Mouse (Mus musculus) limb, embryonic 15.5 days (tissue): ENCODE results near the gene Dgke. TPM values are rescaled to one million over a fixed set of nuclear protein-coding genes. Genes with fewer than 3 reads are reported as not detected.
A peak's percentile ranks its signal among the peaks of the same experiment; 100 is the strongest.
"Not testable (repeated sequence)": the region's sequence is repeated elsewhere in the genome, so short reads cannot be mapped to it uniquely, and the experiment has no call there.

ENCODE experiments used
- ATAC-seq: fragments of 200-750 bp; cut with Nextera tagmentation; 2 replicates; pipeline ENCODE4 v1.8.0; 2017; ENCODE audit warnings: low read depth, moderate TSS enrichment; ENCODE audit not compliant: insufficient number of reproducible peaks, low FRiP score, low TSS enrichment
- H3K27ac ChIP-seq: fragments of 300-500 bp; sonication (generic); 2 replicates; pipeline ENCODE4 v1.5.1; 2015; ENCODE audit warnings: moderate library complexity, mild to moderate bottlenecking, inconsistent platforms
- H3K27me3 ChIP-seq: fragments of 300-500 bp; sonication (generic); 2 replicates; pipeline ENCODE4 v1.6.1; 2015; ENCODE audit warnings: inconsistent platforms
- H3K36me3 ChIP-seq: fragments of 300-500 bp; sonication (generic); 2 replicates; pipeline ENCODE4 v1.6.1; 2015; ENCODE audit warnings: inconsistent platforms
- H3K4me1 ChIP-seq: fragments of 300-500 bp; sonication (generic); 2 replicates; pipeline ENCODE4 v1.6.1; 2015; ENCODE audit warnings: inconsistent platforms
- H3K4me2 ChIP-seq: fragments of 300-500 bp; sonication (generic); 2 replicates; pipeline ENCODE4 v1.6.1; 2015; ENCODE audit warnings: mild to moderate bottlenecking, inconsistent platforms
- H3K4me3 ChIP-seq: fragments of 300-500 bp; sonication (generic); 2 replicates; pipeline ENCODE4 v1.5.1; 2015; ENCODE audit warnings: mild to moderate bottlenecking, inconsistent platforms
- H3K9ac ChIP-seq: fragments of 300-500 bp; sonication (generic); 2 replicates; pipeline ENCODE4 v1.6.1; 2015; ENCODE audit warnings: inconsistent platforms
- H3K9me3 ChIP-seq: fragments of 300-500 bp; sonication (generic); 2 replicates; pipeline ENCODE4 v1.6.1; 2016; ENCODE audit warnings: inconsistent platforms
- WGBS: fragments of 180-500 bp; shearing (Covaris S2); methylation state at CpG from one replicate; pipeline ENCODE4 v1.1.7; 2015; 5-methylcytosine and 5-hydroxymethylcytosine counted together
- polyA plus RNA-seq: library from polyadenylated mRNA; unstranded; fragments of >200 nt; fragmentation: Nextera tagmentation; extraction: Ambion mirVana; gene quantifications from 2 replicates; pipeline ENCODE4 v1.2.1, GENCODE M21; 2015

The Dgke gene
- polyA plus RNA-seq, 1 experiment from 2014 or later, result 3.7 TPM

DNA sequence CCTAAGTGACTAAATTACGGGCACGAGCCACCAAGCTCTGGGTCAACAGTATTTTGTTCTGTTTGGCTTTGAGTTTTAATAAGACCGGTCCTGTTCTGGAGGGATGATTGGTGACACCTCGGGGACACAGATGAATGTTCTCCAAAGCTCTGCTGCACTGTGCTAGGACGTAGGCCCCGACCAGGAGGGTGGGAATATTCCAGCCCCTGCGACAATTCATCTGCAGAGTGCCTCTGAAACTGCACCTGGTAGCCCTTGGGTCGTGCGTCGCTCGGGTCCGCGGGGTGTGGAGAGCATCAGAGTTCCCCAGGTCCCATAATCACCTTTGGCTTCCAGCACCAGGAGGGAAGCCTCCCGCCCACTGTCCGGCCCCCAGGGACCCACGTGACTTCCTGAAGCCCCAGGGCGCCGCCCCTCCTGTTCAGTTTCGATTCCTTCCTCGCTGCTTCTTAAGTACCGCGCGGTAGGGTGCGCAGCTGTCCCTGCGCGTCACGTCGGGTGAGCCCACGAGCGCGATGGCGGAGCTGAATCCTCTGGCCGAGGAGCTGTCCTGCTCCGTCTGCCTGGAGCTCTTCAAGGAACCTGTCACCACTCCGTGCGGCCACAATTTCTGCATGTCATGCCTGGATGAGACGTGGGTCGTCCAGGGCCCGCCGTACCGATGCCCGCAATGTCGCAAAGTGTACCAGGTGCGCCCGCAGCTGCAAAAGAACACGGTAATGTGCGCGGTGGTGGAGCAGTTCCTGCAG is 67.5 kb downstream of the Dgke start, which contains the start of gene Trim25:
Gene Trim25 (plus strand): TSS at position 403 of the 749 bp plus-strand sequence.
- Histone ChIP-seq H3K9ac (peak within 1 kb of the TSS; percentile 31), H3K4me1 (peaks cover 13% of the 10 kb centered on the region; the same call in 1 of the 2 replicates), H3K27me3 (peaks cover 19% of the 10 kb centered on the region), H3K36me3 (no peaks in the 10 kb centered on the region), H3K9me3 (no peaks in the 10 kb centered on the region), H3K27ac (0 out of 2 replicates have a peak within 1 kb of the TSS, but pooled peaks have one; percentile 23), H3K4me2 (peak within 1 kb of the TSS; percentile 69), H3K4me3 (peak within 1 kb of the TSS; percentile 53)
- 3% methylated on average over 48 of the region's 48 CpGs for WGBS
- ATAC-seq, result peak; percentile 62; the same call in 1 of the 2 replicates

DNA sequence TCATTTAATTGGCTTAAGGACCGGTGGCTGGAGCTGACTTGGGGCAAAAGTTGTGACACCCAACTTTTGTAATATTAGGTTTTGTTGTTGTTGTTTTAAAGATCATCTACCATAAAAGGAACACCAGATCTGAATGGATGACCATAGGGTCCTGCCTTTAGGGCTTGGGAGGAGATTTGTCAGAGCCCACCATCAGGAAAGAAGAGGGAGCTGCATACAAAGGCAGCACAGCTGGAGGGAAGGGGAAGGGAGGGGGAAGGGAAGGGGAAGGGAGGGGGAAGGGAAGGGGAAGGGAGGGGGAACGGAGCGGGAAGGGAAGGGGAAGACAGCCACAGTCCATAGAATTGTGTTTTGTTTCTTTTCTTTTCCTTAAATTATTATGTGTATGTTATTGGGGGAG is 68.2 kb downstream of the Dgke start:
- no peak for ATAC-seq
- peaks cover 19% of the 10 kb centered on the region for H3K27me3 ChIP-seq
- no peak overlapping the region for H3K4me2 ChIP-seq
- H3K4me3 ChIP-seq, result no peak overlapping the region
- no peaks in the 10 kb centered on the region for H3K9me3 ChIP-seq
- no peak overlapping the region for H3K9ac ChIP-seq
- no peak overlapping the region for H3K27ac ChIP-seq
- WGBS, result 27% methylated on average over 3 of the region's 3 CpGs
- H3K4me1 ChIP-seq, result peaks cover 13% of the 10 kb centered on the region; the same call in 1 of the 2 replicates
- no peaks in the 10 kb centered on the region for H3K36me3 ChIP-seq

- 79% methylated on average over 5 of the region's 5 CpGs for WGBS
- H3K27ac ChIP-seq, H3K9me3 ChIP-seq, H3K4me1 ChIP-seq, H3K4me2 ChIP-seq, H3K9ac ChIP-seq, H3K36me3 ChIP-seq, ATAC-seq, H3K4me3 ChIP-seq: not testable (repeated sequence)
- H3K27me3 ChIP-seq, result peaks cover 19% of the 10 kb centered on the region
Measured at GRCm38 (mm10) chr11:88997343-88997742, 69.3 kb downstream of the Dgke start.

DNA sequence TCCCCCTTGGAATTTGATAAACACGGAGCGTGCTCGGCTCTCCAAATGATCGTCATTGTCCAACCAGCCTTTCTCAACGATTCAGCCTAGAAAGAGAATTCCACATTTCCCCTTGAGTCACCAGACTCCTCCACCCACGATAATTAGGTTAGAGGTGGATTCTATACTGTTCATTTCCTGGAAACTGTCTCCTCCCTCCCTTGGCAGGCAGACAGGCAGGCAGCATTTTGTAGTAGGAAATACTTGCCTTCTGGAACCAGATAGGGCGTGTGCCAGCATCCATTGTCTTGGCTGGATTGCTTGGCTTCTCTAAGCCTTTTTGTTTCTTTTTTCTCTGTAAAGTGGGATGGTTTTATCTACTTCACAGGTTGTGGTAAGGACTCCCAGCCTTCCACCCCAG is 70.2 kb downstream of the Dgke start:
- Histone ChIP-seq H3K27ac (no peak overlapping the region), H3K27me3 (peaks cover 19% of the 10 kb centered on the region), H3K4me3 (no peak overlapping the region), H3K4me2 (no peak overlapping the region), H3K9ac (no peak overlapping the region), H3K36me3 (no peaks in the 10 kb centered on the region; the same call in 1 of the 2 replicates), H3K9me3 (no peaks in the 10 kb centered on the region), H3K4me1 (peaks cover 8% of the 10 kb centered on the region; the same call in 1 of the 2 replicates)
- ATAC-seq, result no peak
- 68% methylated on average over 7 of the region's 7 CpGs for WGBS

- Histone ChIP-seq H3K4me1 (peaks cover 8% of the 10 kb centered on the region; the same call in 1 of the 2 replicates), H3K36me3 (peaks cover 5% of the 10 kb centered on the region), H3K27ac (no peak overlapping the region), H3K9me3 (no peaks in the 10 kb centered on the region), H3K4me2 (no peak overlapping the region), H3K4me3 (no peak overlapping the region), H3K27me3 (peaks cover 19% of the 10 kb centered on the region), H3K9ac (no peak overlapping the region)
- no peak for ATAC-seq
- WGBS, result 80% methylated on average over 2 of the region's 2 CpGs
Measured at GRCm38 (mm10) chr11:88995616-88996015, 71.0 kb downstream of the Dgke start.

- H3K4me3 ChIP-seq, result no peak overlapping the region
- peaks cover 7% of the 10 kb centered on the region for H3K36me3 ChIP-seq
- H3K9ac ChIP-seq, result no peak overlapping the region
- no peak for ATAC-seq
- no peaks in the 10 kb centered on the region for H3K9me3 ChIP-seq
- 87% methylated on average over 7 of the region's 7 CpGs for WGBS
- H3K4me2 ChIP-seq, result no peak overlapping the region
- no peak overlapping the region for H3K27ac ChIP-seq
- H3K4me1 ChIP-seq, result peaks cover 6% of the 10 kb centered on the region; the same call in 1 of the 2 replicates
- peaks cover 12% of the 10 kb centered on the region for H3K27me3 ChIP-seq
Measured at GRCm38 (mm10) chr11:88994492-88994891, 72.2 kb downstream of the Dgke start.

GRCm38 (mm10) chr11:88993625-88994024 is 73.0 kb downstream of the Dgke start:
- 22% methylated on average over 5 of the region's 5 CpGs for WGBS
- H3K36me3 ChIP-seq, result peaks cover 14% of the 10 kb centered on the region
- no peak overlapping the region for H3K4me3 ChIP-seq
- no peak overlapping the region for H3K4me2 ChIP-seq
- no peak for ATAC-seq
- H3K9me3 ChIP-seq, result no peaks in the 10 kb centered on the region
- no peaks in the 10 kb centered on the region for H3K4me1 ChIP-seq
- H3K27ac ChIP-seq, result no peak overlapping the region
- H3K27me3 ChIP-seq, result peaks cover 3% of the 10 kb centered on the region
- H3K9ac ChIP-seq, result no peak overlapping the region

DNA sequence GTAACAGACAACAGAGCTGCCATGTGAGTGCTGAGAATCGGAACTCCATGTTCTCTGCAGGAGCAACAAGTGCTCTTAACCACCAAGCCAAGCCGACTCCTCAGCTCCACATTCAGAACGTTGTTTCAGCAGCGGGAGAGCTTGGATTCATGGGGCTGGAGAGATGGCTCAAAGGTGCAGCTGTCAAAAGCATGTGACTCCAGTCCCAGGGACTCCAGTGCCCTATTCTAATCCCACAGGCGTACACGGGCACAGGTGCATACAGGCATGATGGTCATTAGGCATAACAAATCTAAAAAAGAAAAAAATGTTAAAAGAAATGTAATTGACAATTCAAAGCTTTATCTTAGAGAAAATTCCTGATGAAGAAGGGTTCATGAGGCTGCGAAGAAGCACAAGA is 73.5 kb downstream of the Dgke start:
- Histone ChIP-seq H3K27ac (no peak overlapping the region), H3K9ac (no peak overlapping the region), H3K4me3 (no peak overlapping the region), H3K27me3 (0 out of 2 replicates have a peak, but pooled peaks cover 2% of the 10 kb centered on the region), H3K4me1 (no peaks in the 10 kb centered on the region), H3K36me3 (peaks cover 16% of the 10 kb centered on the region), H3K4me2 (no peak overlapping the region), H3K9me3 (no peaks in the 10 kb centered on the region)
- WGBS, result 49% methylated on average over 7 of the region's 7 CpGs
- ATAC-seq, result no peak

DNA sequence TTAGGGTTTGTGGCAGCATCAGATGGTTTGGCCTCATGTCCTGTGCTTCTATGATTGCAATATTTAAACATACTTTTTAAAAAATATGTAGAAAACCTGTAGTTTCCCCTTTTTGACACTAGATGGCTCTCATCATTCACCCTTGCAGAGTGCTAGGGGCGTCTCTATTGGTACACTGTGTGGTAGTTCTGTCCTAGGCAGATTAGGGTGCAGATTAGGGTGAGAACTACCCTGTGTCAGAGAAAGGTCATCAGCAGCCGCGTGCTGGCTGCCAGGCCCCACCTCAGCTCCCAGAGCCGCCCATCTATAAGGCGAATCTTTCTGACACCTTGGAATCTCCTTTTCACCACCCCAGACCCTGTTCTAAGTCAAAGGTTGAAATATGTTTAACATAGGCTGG is 77.1 kb downstream of the Dgke start:
- H3K36me3 ChIP-seq, result peaks cover 46% of the 10 kb centered on the region
- 76% methylated on average over 5 of the region's 5 CpGs for WGBS
- no peak overlapping the region for H3K9ac ChIP-seq
- H3K4me2 ChIP-seq, result no peak overlapping the region
- no peak overlapping the region for H3K27ac ChIP-seq
- H3K4me1 ChIP-seq, result no peaks in the 10 kb centered on the region
- no peak for ATAC-seq
- H3K4me3 ChIP-seq, result no peak overlapping the region
- H3K27me3 ChIP-seq, result no peaks in the 10 kb centered on the region
- no peaks in the 10 kb centered on the region for H3K9me3 ChIP-seq

DNA sequence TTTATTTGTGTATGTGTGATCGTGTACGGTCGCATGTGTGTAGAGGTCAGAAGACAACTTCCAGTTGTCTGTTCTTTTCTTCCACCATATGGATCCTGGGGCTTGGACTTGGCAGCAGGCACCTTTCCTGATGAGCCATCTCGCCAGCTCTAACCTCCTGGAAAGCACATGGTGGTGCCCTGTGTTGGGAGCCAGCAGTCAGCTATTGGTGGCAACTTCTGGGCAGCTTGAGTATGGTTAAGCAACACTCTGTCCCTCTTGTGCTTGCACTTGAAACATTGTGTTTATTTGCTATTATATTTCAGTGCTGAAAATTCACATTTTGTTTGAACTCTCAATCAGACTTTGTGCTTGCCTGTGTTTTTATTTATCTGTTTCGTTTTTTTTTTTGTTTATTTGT is 77.7 kb downstream of the Dgke start:
- Histone ChIP-seq H3K27me3 (no peaks in the 10 kb centered on the region), H3K36me3 (peaks cover 48% of the 10 kb centered on the region), H3K4me2 (no peak overlapping the region), H3K4me3 (no peak overlapping the region), H3K9ac (no peak overlapping the region), H3K9me3 (no peaks in the 10 kb centered on the region), H3K4me1 (no peaks in the 10 kb centered on the region), H3K27ac (no peak overlapping the region)
- 77% methylated on average over 5 of the region's 5 CpGs for WGBS
- no peak for ATAC-seq

GRCm38 (mm10) chr11:88986616-88987015 is 80.0 kb downstream of the Dgke start:
- no peaks in the 10 kb centered on the region for H3K27me3 ChIP-seq
- H3K9me3 ChIP-seq, result no peaks in the 10 kb centered on the region
- no peaks in the 10 kb centered on the region for H3K4me1 ChIP-seq
- no peak overlapping the region for H3K4me2 ChIP-seq
- H3K27ac ChIP-seq, result no peak overlapping the region
- peaks cover 61% of the 10 kb centered on the region for H3K36me3 ChIP-seq
- H3K9ac ChIP-seq, result no peak overlapping the region
- 87% methylated on average over 10 of the region's 10 CpGs for WGBS
- no peak for ATAC-seq
- no peak overlapping the region for H3K4me3 ChIP-seq
